Mouse (Mus musculus) urinary bladder, postnatal 14 days (tissue): ENCODE measurements around the gene Ubtd1.
A peak's percentile ranks its signal among the peaks of the same experiment; 100 is the strongest.

Experiments used
- DNase-seq: peaks from one replicate; pipeline ENCODE4 v3.0.0; 2021; ENCODE audit warnings: low spot score

Ubtd1 gene

GRCm38 (mm10) chr19:41994023-41994422 is 12.5 kb downstream of the Ubtd1 start:
- DNase-seq: peak; percentile 63

DNA sequence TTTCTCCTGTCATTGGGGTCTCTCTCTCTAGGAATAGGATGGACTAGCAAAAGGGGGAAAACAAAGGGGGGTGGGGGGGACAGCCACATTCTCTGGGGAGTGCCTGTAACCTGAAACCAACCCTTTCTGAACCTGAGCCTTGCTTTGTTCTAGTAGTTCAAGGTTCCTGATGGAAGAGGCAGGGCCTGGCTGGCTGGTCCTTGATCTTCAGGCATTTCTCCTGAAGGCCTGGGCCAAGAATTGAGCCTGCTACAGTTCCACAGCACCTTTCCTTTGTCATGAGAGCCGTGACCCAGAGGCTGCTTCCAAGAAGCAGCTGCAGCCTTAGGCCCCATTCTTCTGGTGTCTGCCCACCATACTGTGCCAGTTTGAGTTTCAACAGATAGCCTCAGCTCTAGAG is 13.9 kb downstream of the Ubtd1 start:
- no peak for DNase-seq

DNA sequence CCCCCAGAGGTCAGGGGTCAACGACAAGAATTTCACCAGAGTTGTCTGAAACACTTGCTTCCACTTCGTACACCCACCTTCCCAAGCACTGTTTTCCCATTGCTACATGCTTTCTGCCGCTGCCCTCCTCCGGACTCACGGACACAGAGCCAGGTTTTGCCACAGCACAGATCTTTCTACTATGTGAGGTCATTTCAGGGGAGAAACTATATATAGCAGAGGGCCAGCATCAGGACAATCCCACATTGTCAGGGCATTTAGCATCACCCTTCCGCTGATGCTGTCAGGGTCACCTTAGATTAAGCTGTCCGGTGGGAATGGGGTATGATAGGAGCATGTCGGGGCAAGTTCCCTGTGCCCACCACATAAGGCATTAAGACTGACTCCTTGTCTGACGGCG is 15.5 kb downstream of the Ubtd1 start:
- DNase-seq: no peak

DNA sequence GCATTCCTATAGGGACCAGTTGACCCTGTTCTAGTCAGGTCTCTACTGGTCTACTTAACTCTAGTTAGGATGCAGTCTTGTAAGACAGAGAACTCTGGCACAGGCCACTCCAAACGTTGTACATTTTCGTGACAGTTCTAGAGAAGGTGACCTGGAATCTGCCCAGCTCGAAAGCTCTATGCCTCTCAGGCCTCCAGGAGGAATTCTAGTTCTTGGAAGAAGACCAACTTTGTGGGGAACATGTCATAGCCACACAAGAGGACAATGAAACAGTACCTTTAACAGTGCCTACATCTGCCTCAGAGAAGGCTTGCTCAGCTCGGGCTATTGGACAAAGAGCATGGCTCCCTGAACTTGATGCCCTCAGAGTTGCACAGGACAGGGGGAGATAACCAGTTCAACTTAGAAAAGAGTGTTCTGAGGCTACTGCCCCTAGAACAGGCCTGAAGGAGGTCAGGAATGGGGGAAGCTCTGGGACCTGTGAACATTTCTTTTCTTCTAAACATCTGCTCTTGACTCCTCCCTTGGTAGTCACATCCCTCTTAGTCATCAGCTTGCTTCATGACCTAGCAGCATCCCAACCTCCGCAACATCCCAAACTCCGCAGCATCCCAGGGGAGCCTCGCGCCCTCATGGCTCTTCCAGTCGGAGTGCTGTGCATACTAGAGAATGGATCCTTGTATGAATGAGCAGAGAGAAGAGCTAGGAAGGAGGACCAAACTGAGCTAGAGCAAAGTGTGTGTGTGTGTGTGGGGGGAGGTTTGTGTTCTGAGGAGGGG is 17.4 kb downstream of the Ubtd1 start:
- no peak for DNase-seq

- DNase-seq: no peak
Observed at GRCm38 (mm10) chr19:41999688-42000283, 18.2 kb downstream of the Ubtd1 start.

- DNase-seq: no peak
Observed at GRCm38 (mm10) chr19:42000446-42000958, 18.9 kb downstream of the Ubtd1 start.

- DNase-seq: no peak
Observed at GRCm38 (mm10) chr19:42001253-42001980, 19.9 kb downstream of the Ubtd1 start.

GRCm38 (mm10) chr19:42004258-42004657 is 22.7 kb downstream of the Ubtd1 start:
- DNase-seq: no peak

DNA sequence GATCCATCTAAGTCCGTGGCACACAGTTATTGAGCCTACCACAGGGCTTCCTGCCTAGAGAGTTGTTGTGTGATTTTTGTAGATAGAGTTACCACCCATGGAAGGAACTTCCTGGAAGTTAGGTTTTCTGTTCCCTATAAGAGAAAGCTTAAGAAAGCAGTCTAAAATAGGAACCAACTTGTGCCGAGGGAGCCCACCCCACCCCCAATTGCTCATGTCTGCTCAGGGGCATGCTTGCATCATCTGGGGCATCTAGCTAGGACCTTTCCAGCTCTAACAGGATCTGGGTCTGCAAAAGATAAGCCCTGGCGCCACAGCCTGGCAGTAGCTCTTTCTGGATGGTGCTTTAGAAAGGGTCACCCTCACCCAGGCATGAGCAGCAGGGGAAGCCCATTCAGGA is 24.1 kb downstream of the Ubtd1 start:
- no peak for DNase-seq

DNA sequence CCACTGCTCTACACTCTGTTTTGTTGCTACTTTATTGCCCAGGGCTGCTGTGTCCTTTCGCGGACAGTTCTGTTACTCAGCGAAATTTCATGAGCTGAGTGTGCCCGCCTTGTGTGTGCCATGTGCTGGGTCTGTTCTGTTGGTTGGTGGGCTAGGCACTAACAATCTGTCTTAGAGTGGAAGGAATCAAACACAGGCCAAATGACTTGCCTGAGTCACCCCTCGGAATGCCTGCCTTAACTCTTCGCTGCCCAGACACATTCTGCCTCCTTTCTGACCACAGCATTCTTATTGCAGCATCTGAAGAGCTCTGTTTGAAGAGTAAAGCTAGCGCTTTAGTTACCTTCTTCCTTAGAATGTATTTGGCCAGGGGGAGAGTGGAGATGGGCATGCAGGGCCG is 25.0 kb downstream of the Ubtd1 start:
- no peak for DNase-seq

- DNase-seq: no peak
Observed at GRCm38 (mm10) chr19:42008586-42008985, 27.0 kb downstream of the Ubtd1 start.

DNA sequence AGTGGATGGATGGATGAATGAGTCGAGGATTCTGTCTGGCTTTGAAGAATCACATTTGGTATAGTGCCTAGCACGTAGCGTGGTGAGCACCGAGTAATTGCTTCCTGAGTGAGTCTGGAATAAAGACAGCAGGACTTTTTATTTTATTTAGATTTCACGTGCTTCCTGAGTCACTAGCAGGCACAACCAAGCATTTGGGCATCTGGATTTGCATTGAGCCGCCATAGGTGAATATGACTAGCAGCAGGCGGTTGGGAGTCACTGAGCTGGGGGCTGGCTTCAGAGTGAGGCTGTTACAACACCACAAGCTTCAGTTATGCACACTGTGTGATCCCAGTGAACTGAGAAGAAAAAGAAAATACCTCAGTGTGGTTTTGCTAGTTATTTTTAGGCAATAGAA is 27.5 kb downstream of the Ubtd1 start:
- DNase-seq: no peak

- no peak for DNase-seq
Observed at GRCm38 (mm10) chr19:42010436-42010835, 28.9 kb downstream of the Ubtd1 start.

GRCm38 (mm10) chr19:42011123-42011522 is 29.6 kb downstream of the Ubtd1 start:
- no peak for DNase-seq

DNA sequence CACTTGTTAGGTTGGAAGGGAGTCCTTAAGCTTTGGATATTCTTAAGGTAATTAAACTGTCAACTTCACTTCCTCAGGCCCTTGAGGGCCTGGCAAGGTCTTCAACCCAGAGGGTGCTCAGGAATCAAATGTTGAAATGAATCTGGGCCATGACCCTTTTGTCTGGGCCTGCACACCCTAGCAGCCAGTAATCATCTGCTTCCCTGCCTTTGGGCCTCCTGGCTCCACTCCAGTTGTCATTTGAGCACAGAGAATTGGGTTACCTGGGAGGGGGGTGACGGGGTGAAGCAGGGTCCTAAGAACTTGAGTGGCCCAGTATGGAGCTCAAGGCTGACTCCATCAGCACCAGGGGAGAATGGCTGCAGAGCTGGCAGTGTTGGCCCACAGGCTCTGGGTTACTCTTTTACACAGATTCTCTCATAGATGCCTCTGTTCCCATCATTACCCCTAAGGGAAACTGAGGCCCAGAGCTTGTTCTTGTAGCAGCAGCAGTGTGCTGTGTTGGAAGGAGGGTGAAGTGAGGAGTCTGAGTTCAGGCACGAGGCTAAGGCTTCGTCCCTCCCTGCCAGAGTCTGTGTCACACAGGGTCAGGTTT is 32.8 kb downstream of the Ubtd1 start:
- DNase-seq: no peak

DNA sequence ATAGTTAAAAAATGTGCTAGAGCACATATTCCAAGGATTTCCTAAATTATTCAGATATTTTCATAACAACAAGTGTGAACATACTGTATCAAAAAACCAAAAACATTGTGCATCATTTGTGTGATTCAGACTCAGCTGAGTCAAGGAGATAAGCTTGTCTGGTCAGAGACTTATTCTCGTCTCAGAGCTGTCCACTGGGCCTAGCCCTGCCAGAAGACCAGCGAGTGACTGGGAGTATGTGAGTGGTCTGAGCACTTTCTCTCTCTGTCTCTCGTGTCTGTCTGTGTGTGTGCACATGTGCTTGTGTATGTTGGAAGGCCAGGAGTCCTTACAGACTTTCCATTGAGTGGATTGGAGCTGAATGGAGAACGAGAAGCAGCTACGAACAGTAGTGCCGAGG is 33.4 kb downstream of the Ubtd1 start:
- DNase-seq: no peak

GRCm38 (mm10) chr19:42016251-42016650 is 34.7 kb downstream of the Ubtd1 start:
- DNase-seq: no peak

DNA sequence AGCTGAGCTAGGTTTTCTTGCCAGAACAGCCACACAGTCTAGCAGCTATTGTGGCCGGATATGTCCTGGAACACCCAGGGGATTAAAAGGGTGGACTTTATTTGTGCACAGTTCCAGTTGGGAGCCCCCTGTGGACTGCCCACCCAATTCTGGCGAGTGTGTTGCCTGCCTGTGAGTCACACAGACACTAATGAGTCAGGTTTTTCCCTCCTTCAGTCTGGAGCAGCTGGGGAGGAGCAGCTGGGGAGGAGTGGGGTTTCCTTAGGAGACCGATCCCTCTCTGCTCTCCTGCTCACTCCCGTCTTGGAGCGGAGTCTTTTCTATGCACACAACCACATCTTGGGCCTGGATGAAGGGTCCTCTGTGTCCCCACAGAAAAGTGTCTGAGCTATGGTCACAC is 35.3 kb downstream of the Ubtd1 start:
- DNase-seq: peak; percentile 48

DNA sequence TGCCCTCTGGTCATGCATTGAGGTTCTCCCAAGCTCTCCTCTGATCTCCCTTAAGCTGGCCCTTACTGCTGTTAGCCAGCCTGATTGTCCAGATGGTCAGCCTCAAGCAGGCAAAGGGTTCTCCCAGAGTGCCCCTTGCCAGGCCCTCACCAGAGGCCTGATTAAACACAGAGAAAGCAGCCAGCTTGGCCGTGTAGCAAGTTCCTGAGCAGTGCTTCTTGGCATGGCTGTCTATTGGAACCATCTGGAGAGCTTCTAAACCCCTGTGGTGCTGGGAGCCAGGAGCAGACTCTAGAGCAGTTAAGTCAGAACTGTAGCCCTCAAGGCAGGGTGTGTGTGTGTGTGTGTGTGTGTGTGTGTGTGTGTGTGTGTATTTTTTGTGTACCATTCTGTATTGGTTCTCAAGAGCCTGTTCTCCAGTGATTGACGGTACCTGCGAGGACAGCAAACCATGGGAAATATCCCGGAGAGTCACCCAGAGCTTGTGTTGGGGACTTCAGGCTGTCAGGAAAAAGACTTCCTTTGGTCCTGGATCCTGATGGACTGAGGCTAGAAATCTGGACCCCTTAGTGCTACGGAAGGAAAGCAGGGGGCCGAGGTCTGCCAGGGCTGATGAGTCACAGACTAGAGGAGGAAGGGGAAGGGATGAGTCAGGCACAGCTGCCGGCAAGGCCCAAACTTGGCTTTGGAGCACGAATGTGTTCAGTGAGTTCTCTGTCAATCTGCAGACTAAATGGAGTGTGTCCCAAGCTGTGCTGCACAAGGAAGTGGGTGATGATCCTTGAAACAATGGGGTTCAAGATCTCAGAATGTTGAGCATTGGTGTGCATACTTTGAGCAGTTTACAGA is 36.1 kb downstream of the Ubtd1 start:
- DNase-seq: peak; percentile 81

DNA sequence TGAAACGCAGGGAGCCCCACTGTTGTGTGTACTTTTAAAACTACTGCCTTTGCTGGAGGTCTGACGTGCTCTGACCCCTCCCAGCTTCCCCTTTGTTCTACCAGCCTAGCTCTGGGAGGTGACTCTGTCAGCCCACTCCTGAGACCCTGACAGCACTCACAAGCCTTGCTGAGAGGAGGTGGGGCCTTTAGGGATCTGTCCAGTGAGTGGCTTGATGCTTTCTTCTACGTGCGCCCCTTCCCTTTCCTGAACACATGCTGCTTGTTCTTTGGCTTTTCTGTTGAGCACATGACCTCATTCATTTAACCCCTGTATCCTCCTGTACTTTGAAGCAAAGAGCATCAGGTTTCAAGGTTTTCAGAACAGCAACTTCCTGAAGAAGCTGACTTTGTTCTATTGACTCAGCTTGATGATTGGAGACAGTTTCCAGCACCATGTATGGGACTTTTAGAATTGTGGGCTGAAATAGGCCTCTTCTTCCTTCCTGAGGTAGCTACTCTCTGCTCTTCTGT is 37.5 kb downstream of the Ubtd1 start:
- DNase-seq: no peak
